Mouse (Mus musculus) adrenal gland, postnatal 36 days (tissue): ENCODE results near the gene Dnajb13. TPM values are rescaled to one million over a fixed set of nuclear protein-coding genes. Genes with fewer than 3 reads are reported as not detected.

Experiments
- DNase-seq, 2 experiments: peaks; one replicate each; pipeline ENCODE4 v3.0.0; 2021; ENCODE audit warnings: mixed read lengths in 1 of 2
- total RNA-seq, 2 experiments: library from RNA; stranded (reverse); gene quantifications; 2 replicates each; pipeline ENCODE4 v1.2.3; 2021

Dnajb13 gene
- total RNA-seq, 2 experiments from 2014 or later = 0.33 TPM; not detected in 1

DNA sequence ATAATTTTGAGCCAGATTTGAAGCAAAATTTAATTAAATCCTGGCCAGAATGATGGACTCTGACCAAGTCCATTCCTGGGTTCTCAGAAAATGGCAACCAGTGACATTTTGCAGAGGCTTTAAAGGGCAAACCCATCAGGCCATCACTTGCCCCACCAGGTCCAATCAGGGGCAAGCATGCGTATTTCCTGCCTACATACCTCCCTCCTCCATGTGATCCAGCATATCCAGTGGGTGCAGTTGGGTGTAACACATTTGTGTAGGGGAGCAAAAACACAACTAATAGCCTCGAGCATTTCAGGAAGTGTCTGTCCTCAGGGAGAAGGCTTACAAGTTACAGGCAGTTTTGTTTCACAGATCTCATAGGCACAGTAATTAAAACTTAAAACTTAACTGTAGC, 27.5 kb downstream of the Dnajb13 start:
- no peak for DNase-seq

DNA sequence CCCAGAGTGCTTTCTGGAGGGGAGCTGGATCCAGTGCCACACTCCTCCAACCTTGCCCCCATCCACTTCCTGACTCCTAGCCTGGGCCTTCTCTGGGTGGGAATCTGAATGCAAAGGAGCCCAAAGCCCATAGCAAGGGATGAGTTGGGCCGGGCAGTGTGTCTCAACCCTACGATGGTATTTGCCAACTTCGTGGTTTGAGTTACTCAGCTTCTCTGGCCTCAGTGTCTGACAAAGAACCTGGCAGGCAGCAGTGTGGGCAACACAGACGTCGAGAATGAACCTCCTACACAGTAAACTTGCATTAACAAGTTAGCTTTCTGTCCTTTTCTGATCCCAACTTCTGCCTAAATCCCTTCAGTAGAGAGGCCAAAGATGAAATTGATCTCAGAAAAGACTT, 30.3 kb downstream of the Dnajb13 start:
- peak in 1 of 2 experiments; percentile 62 for DNase-seq

DNA sequence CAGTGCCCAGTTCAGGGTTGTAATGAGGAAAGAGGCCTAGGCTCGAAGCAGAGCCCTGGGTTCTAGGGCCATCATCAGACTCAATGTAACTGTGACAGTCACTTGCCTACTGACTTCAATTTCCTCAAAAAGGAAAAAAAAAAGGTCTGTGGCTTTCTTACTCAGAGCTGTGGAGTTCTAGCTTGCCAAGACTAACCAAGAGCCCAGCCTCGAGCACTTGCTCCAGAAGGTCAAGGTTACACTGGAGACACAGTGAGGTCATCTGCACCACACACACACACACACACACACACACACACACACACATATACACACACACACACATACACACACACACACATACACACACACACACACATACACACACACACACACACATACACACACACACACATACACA, 32.7 kb downstream of the Dnajb13 start:
- peak in 1 of 2 experiments; percentile 41 for DNase-seq

DNA sequence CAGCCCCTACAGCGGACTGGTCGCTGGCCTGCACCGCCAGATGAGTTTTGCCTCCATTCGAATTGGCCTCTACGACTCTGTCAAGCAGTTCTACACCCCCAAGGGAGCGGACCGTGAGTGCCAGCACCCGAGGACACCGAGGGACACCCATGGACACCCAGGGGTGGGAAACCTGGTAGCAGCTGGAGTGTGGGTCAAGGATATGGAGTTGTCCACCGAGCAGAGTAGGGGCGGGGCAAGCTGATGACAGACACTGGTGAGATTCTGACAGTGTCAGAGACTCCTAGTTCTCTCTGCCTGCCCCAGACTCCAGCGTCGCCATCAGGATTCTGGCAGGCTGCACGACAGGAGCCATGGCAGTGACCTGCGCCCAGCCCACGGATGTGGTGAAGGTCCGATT, 34.6 kb downstream of the Dnajb13 start:
- DNase-seq = no peak

DNA sequence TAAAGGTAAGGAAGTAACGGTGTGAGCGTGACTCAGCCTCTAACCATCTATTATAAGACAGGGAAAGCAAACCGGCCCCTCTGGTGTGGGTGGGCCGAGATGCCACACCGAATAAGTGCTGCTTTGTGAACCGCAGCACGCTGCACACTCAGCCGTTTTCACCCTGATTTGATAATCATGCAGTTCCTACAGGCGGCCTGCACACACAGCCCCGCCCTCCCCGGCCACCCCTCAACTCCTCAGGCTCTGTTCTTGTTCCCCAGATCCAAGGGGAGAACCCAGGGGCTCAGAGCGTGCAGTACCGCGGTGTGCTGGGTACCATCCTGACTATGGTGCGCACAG, 35.0 kb downstream of the Dnajb13 start:
- DNase-seq = no peak

DNA sequence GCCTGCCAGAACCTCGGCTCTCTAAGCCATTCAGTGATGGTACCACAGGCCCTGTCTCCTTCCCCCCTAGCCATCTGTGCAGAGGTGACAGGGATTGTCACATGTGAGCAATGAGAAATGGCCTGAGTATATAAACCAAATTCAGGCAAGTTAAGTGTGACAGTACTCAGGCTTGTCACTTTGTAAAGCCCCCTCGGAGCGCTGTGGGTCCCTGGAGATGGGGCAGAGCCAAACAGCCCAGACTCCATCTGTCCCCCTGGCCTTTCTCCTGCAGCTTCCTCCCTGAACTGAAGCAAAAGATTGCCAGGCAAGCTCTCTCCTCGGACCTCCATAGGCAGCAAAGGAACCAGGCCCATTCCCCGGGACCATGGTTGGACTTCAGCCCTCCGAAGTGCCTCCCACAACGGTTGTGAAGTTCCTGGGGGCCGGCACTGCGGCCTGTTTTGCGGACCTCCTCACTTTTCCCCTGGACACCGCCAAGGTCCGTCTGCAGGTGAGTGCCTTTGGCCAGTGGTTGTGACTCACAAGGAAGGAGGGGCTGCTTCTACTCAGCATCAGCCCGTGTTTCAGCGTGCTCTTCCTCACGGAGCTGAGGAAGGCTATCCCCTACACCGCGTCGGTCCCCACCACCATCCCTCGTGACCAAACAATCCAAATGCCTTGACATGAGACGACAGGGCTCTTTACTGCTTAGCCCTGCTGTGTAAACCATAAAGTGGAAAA, 35.5 kb downstream of the Dnajb13 start:
- no peak for DNase-seq

DNA sequence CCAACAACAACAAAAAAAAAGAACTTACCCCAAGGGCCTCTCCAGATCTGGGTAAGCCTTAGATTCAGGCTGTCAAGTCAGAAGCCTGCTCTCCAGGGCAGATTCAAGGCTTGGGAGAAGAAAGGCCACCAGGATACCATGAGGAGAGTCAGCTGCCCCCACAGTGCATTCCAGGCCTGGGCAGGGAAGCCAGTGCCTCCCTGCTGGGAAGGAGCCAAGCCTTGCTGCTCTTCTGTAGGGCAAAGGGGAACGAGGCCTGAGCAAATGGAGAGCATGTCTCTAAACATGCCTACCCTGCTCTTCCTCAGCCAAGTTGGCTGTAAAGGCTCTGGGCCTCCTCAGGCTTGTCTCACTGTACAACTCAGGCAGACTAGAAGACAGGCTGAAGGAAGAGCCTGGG, 40.1 kb downstream of the Dnajb13 start:
- DNase-seq = peak; percentile 66 to 81

DNA sequence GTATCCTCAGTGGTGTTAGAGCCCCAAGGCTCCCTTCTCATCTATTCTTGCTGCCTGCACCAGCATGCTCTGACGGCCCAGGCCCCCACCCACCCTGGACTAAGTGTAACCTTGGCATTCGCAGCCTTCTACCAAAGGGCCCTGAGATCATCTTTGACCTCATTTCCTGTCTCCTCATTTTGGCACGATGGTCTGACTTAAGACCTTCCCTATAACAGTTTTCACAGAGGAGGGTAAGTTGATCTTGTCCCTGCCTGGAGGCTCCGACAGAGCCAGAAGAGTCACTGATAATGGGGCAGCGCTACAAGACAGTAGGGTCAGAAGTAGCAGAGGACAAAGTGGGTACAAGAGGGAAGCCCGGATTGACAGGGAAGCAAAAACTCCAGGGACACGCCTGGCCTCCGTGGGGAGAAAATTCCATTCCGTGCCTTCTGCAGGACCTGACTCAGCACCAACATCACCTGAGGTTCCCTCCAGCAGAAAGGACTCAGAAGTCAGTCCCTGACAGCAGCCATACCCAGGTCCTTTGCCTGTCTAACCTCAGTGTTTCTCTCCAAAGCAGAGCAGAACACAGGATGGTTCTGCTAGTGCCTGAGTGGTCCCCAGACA, 40.8 kb downstream of the Dnajb13 start:
- no peak for DNase-seq

DNA sequence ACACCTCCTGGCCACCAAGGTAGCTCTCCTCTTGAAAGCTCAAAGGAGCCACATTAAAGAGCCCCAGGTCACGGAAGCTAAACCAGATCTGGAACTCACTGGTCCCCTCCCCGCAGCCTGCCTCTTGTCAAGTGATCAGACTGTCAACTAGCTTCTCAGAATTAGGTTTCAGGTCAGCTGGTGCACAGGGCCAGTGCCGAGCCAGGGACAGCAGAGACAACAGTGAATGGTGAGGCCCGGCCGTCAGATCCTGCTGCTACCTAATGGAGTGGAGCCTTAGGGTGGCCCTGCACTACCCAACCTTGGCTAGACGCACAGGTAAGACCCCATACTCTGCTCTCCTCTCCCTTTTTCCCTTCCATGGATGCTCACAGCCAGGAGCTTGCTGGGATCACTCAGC, 42.0 kb downstream of the Dnajb13 start, which contains the start of gene Ucp3:
Gene Ucp3 (plus strand): TSS at position 214 of the 400 bp plus-strand sequence.
- DNase-seq = peak in 1 of 2 experiments; percentile 51

DNA sequence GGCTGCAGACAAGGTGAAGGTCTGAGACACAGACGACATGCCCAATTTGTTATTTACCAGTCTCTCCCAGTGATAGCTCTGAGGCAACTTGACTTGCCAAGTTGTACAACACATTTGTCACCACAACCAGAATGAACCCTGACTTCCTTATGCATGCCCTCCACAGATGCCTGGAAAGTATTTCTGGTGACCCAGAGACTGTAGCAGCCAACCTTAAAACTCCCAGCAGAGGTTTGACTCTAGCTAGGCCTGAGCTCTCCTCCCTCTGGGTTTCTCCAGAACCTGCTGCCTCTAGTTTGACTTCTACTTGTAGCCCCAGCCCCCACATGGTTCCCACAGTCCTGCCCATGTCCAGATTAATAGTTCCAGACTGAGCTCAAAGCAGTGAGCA, 43.4 kb downstream of the Dnajb13 start:
- no peak for DNase-seq

DNA sequence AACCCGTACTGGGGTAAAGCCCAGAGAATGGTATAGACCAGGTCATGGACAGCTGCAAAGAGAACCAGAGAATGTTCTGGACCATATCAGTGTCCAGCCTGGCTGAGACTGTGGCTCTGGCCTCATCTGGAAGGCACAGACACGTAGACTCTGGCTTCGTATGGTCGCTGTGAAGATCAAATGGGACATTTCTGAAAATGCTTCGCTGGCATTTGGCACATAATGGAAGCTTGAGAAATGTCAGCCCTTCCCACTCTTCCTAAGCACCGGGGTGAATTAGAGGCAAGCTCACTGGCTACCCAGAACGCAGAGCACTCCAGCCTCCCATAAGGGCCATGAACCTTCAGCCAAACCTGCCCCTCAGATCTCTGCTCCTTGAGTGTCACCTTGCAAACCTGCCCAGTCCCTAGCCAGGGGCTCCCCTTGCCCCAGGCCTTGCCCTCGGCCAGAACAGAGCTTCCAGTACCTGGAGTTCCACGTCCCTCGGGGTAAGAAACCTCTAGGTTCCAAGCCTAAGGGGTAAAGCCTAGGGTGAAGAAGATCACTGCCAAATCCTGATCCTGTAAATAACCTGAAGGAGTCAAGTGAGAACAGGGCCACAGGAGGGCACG, 43.9 kb downstream of the Dnajb13 start:
- DNase-seq = no peak

DNA sequence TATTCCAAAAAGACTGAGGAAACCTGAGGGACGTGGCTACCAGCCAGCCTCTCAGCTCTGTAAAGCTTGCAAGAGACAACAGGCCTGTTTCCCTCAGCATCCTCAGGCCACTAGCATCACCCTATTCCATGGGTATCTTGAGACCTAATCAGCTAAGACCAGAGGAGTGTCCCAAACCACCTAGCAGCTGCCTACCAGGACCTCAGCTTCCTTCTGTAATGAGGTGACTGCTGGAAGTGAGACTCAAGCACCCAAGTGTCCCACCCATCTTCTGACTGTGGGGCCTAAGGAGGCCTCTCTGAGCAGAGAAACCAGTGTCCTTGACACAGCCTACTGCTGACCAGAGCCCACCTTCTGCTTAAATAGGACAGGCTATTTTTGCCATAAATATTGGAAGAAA, 45.3 kb downstream of the Dnajb13 start:
- DNase-seq = no peak

DNA sequence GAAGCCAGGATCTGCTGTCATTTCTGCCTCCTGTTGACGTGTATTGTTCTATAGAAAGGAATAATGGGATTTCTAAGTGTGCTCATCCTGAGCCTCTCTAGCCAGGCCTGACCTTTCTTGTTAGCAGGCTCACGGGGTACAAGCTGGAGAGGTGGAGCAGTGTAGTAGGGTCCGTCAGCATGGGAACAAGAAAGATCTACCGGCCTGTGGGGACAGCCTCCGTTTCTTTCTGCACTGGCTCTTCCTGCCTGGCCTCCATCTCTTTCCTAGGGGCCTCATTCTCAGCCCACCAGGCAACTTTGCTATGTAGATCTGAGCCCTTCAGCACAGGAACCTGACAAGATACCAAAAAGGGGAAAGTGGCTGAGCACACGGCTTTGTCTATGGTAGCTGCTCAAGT, 46.0 kb downstream of the Dnajb13 start:
- DNase-seq = no peak

DNA sequence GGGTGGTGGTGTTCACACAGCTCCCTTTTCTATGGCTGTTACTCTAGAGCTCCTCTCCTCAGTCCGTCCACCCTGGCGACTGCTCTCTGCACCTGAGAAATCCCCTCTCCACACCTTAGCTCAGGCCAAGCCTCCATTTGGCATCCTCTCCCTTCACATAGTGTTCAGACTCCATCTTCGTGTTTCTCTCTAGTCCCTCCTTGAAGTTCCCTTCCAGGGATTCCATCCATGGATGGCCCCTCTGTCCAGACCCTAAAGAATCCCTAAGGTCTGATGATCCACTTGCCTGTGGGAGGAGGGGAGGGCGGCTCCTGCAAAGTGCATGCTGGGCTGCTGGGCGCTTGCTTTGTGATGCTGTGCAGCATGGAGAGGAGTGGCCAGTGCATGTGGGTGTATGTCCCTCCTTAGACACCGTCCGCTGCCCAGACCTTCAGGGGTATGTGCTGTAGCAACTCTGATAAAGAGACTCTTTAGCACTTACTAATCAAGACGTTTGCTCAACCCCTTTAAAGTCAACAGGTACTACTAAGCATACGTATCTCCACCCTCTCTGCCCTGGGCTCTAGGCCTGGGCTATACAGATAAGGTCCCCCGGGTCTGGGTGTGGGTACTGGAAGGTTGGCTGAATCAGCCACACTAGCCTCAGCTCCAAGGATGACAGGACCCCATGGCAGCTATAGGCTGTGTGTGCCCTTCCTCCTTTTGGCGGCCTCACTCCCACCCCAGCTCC, 47.8 kb downstream of the Dnajb13 start:
- DNase-seq = no peak

DNA sequence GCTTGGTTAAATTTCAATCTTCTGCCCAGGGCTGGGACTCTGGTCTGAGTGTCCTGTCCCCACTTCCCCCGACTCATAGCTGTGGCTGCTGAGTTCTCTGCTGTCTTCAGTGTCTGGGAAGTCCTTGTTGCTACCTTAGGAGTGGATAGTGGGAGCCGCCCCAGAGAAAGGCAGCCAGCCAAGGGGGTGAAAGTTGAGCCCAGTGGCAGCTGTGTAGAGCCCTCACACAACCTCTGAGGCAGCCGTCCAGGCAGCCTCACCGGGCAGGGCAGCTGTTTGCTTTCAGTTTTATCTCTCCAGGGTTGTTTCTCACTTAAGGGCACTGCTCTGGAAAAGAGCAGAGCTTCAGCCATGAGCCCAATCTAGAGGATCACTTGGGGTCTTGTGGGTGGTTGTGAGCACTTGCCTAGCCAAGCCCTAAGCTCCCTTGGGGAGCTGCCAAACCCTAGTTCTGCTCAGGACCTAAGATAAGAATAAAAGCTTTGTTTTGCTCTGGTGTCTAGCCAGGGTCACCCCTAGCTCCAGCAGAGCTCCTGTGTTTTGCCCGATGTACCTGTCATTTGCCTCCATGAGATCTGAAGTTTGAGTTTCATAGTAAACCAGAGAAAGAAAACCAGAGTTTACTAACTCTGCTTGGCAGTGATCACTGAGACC, 49.0 kb downstream of the Dnajb13 start:
- peak; percentile 83 to 91 for DNase-seq

DNA sequence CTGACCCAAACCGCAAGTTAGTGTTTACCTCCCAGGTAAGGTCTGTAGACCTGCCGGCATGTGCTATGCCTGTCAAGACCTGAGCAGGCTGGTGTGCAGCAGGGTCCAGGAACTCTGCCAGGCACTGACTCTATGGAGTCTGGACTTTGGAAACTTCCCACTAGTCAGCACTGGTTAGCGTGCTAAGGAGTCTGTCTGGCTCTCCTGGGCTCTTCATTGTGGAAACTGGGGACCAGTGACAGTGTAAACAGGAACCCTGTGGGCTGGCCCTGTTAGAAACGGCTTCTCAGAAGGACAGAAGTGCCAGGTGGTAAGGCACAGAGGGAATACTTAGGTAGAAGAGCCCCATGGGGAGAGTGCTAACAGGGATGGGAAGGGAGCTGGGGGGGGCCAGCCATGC, 49.5 kb downstream of the Dnajb13 start:
- no peak for DNase-seq

DNA sequence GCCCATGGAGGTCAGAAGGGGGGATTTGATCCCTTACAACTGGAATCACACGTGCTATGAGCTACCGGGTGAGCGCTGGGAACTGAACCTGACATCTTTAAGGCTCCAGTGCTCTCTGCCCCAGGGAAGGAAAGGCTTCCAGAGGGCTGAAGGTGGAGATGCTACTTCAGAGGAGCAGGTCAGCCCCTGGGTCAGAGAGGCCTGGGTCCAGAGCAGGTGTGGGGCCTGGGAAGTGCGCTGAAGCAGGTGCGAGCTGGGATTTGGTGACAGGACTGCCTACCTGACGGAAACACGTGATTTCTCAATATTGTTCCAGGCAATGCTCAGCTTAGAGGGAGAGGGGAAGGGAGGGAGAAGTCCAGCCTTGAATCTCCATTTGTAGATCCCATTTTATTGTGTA, 50.5 kb downstream of the Dnajb13 start:
- DNase-seq = no peak

DNA sequence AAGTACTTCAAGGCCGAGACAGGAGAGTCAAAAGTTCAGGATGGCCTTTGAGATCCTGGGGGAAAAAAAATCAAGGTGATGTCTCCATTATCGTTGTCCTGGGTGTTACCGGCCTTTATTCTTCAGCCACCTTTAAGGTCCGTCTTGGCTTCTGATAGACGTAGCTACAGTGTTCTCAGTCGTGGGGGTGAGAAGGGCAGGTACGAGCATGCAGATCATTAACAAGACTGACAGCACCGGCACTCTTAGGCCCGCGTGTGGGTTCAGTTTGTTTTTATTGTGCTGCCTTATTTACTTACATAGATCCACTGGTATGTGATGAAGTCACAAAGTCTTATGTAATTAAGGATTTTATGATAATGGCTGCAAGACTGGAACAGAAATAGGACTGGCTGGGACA, 51.0 kb downstream of the Dnajb13 start:
- DNase-seq = no peak

DNA sequence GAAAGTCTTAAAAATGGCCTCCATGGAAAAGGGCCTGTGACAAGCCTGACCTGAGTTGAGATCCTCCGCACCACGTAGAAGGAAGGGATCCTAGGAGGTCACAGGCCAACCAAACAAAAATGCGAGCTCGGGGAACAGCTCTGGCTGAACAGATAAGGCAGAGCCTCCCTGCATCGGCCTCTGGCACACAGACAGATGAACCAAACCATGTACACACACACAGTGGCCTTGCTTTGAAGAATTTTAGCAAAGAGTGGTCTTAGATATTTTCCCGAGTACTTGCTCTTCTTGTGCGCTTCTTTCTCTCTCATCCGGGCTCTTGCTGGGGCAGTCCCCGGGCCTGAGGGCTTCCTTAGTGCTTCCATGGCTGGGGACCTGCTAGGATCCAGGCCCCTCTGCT, 51.6 kb downstream of the Dnajb13 start:
- DNase-seq = no peak

DNA sequence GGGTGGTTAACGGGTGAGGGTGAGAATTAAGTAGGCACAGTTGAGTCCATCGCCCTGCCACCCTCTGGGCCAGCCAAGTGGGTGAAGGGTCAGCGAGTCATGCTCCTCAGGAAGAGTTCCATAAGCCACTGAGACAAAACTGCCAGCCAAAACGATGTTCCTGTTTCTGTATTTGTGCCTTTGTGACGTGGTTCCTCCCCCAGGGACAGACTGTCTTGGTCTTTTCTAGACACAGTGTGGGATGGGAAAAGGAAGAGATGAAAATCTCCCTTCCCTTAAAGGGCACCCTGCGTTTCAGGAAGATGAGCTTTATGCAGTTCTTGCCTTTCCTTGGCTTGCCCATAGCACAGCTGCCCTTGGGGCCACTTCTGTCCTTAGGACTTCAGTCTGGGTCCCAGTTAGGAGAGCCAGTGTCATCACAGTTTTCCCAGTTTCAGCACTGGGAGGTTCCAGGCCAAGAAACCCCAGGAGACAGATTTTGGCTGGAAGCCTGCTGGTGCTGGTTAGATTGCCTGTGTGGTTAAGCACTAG, 53.1 kb downstream of the Dnajb13 start:
- peak; percentile 76 to 87 for DNase-seq

DNA sequence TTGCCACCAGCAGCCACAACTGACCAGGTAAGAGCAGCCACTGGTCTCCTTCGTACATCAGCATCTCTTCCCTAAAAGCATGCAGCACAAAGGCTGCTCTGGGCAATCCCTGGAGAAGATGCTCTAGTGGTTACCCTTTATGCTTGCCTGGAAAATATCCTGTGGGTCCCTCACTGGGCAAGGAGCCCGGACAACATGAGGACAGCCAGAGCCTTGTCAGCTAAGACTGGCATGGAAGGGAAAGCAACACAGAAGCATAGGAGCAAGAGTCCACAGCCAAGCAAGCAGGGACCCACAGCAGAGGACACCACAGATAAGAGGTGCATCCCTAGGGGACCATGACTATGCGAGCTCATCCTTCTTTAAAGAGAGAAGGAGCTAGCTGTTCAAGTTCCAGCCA, 54.9 kb downstream of the Dnajb13 start:
- DNase-seq = no peak

DNA sequence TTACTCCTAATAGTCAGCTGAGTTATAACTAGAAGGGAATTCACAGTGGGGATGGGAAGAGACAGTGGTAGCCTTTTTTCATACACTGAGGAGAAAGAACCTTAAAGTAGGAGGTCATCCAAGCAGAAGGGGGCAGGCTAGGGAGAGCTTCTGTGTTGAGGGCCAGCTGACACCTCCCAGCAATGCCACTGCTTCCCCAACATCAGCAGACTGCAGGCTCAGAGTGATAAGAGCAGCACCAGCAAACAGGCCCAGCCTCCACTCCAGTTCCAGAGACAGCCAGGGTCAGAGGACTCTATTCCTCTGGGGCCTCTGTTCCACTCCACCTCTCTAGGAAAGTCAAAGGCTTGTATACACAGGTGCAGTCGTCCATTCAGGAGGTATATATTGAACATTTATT, 56.6 kb downstream of the Dnajb13 start:
- DNase-seq = no peak
